Mouse (Mus musculus) CH12F3 (cell line): ENCODE results near the gene Ier2.
"Not testable (repeated sequence)": the region's sequence is repeated elsewhere in the genome, so short reads cannot be mapped to it uniquely, and the experiment has no call there.

Experiments
- in situ Hi-C: fragments of 300-500 bp; cut with MboI; formaldehyde crosslinking; loops from 2 replicates; pipeline ENCODE4 v1.14.3; 2020; ENCODE audit warnings: low sequenced_read_pairs

Gene Ier2

DNA sequence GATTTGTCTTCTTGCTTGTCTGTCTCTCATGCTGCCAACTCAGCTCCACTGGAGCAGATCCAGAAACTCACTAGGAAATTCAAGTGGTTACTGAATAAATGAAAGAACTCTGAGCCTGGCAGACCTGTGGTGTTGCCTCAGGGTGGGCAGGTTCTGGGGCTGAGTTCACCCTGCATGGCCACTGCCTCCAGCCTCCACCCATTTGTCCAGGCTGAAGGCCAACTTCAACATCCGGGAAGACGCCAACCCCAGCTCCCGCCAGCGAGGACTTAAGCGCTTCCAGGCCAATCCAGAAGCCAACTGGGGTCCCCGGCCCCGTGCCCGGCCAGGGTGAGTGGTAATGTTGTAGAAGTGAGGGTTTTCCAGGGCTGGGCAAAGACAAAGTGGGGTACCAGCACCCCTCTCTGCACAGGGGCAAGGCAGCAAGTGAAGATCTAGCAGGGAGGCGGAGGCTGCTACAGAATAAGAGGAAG, 36.3 kb upstream of the Ier2 start:
- in situ Hi-C loops: no loop called here

DNA sequence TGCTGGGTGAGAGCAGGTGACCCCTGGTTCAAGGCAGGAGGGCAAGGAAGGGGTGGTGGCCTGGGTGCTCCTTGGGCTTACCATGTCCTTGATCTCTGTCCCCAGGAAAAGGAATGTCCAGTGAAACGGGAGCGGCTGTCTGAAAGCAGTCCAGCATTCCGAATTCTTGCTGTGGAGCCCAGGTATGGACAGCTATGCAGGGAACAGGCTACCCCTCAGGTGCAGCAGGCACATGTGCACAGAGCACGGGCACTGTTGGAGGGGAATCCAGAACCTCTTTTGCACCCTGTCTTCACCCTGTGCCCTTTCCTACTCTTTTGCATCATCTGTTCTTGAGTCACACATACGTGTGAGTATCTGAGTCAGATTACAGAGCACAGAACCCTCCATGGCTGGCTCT, 35.6 kb upstream of the Ier2 start:
- in situ Hi-C loops: no loop called here

DNA sequence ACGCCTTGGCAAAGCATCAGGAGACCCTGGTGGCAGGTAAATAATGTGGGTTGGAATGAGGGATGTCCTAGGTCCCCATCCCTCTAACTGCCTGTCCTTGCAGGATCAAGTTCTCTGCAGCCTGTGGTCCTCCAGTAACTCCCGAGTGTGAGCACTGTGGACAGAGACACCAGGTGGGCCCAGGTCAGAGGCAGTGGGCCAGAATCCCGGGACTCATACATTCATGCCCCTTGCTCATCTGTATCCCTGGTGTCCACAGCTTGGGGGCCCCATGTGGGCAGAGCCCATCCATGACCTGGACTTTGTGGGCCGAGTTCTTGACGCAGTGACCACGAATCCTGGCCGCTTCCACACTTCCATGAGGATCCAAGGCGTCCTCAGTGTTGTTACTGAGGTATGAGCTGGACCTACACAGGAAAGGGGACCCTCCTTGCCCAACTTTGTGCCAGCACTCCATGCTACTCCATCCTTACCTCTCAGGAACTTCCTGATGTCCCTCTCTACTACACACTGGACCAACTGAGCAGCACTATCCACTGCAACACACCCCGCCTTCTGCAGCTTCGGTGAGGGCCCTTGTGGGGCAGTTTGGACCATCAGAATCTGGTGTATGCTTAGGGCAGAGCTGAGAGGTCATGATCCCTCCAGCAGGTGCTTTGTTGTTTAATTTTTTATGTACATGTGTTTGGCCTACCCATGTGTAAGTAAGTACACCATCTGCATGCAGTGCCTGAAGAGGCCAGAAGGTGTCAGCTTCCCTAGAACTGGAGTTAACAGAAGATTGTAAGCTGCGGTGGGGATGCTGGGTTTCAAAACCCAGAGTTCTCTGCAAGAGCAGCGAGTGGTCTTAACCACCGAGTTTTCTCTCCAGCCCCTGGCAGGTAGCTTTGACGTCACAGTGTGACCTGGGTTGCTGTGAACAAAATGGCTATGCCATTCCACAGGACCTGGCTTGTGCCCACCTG, 34.8 kb upstream of the Ier2 start:
- in situ Hi-C loops: no loop called here

DNA sequence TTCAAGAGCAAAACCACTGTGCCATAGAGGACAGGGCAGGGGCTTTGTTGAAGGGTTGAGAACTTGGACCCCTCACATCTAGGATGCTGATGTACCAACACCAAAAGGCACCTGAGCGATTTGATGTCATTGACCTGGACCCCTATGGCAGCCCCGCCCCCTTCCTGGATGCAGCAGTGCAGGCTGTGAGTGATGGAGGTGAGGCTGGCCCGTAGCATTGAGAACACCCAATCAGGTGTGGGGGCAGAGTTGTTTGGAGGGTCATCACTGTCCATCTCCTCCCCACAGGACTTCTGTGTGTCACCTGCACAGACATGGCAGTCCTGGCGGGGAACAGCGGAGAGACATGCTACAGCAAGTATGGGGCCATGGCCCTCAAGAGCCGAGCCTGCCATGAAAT, 32.5 kb upstream of the Ier2 start:
- in situ Hi-C loops: no loop called here

DNA sequence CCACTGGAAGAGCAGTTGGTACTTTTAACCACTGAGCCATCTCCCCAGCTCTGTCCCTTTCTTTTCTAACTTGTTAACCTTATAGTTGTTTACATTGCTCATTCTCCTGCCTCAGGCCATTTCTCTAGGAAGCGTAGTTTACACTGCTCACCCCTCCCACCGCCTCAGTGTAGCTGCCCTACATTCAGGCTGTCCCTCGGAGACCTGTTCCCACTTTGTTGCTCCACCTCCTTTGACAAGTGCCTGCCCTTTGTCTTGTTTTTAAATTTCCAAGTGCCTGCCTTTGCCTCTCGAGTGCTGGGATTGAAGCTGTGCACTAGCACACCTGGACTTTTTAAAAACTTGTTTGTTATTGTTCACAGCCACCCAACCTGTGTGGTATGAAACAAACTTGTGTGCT, 30.7 kb upstream of the Ier2 start:
- in situ Hi-C loops: no loop called here

DNA sequence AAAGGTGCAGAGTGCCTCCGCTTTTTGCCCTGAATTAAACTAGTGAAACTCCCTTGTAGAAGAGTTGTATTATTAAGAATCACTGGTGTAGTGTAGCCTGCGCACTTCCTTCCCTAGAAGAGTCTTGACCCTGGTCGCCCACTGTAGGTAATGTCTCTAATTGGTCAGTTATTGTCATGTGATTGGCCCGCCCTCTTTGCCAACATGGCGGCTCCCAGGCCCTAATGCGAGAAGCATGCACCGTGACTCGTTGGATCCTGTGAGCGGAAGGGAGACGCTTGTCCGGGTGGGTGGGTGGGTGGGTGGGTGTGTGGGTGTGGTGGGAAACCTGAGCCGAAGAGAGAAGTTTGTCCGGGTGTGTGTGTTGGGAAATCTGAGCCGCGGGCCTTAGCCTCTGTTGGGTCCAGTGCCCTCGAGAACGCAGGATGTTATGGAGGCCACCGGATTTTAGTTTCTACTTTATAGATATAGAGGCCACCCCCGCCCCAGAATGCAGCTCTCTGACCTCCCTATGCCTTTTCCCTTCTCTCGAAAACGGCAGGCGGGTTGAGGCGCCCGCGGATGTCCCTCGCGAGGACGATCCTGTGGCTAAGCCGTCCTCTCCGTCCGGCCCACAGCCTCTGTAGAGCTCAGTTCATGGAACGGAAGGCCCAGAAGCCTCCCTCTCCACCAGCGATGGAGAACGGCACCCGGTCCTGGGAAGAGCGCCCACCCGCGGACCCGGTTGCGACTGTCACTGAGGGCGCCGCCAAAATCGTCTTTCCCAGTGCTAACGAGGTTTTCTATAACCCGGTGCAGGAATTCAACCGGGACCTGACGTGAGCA, 26.7 kb upstream of the Ier2 start:
- in situ Hi-C loops: no loop called here

DNA sequence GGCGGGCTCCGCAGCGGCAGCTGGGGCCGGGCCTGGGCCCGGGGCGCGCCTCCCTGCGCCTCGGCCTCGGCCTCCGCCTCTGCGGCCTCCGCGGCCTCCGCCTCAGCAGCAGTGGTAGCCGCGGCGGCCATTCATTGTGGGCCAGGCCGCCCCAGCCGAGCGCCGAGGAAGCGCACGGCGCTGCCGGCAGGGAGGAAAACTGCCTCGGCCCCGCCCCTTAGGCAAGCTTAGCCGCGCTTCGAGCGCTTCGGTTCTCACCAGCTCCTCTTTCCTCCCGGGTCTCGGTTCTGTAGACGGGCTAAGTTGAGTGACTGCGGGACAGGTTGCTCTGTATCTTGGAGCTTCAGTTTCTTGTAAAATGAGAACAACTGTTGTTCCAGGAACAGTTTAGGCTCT, 25.1 kb upstream of the Ier2 start, which contains the start of gene Nacc1:
TSS of gene Nacc1 (minus strand) at position 158 of the 396 bp plus-strand sequence.
- in situ Hi-C loops: no loop called here

DNA sequence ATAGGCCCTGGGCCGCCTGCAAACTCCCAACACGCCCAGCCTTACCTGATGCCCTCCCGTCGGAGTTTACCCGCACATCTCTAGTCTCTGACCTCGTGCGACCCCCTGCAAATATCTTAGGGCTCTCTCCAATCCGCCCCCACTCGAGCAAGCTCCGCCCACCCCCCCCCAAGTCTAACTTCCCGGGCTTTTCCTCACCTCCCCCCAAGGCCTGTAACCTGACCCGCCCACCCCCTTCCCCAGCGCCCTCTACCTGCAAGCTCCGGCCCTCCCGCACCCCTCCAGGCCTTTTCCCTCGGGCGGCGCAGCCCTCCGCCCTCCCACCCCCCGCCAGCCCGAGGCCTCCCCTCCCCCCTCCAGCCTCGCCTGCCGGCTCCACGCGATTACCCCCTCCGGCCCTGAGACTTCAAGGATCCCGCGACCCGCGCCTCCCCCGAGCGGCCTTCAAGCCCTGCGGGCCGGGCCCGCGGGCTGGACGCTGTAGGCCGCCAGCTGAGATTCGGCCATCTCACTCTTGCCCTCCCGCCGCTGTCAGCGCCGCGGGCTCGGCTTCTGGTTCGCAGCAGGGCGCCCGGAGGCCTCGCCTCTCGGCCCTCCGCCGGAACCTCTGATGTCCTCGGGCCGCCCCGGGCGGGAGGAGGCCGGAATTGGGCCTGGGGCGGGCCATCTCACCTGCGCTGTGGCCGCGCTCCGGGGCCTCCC, 24.5 kb upstream of the Ier2 start:
- in situ Hi-C loops: no loop called here

DNA sequence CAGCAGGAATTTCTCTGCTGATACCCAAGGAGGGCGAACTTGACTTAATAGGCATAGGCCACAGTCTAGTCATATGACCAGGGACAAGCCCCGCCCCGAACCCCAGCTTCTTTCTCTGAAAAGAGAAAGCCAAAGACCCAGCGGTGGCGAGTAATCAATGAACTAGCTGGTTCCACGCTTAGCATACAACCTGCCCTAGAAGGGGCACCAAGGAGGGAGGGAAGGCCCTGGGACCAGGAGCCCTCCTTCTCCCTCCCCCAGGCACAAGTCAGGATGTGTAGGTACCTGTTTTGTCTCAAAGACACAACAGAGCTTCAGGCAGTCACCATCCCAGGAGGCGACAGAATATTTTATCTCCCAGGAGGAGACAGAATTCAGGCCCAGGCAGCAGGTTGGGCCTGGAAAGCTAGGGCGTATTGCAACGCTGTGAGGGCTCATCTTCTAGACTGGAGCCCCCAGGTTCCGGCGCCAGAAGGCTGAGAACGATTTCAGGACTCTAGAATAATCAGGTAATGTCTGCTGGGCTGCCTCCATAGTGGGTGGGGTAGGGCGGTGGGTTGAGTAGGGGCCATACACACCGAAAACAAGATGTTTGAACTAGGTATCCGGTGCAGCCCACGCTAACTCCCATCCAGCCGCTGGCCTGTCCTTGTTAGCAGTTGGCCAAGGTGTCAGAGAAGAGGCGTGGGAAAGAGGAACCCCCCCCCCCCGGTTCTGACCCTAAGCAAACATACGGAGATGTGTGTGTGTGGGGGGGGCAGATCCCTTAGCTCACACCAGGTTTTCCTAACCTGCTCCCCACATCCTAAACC, 23.7 kb upstream of the Ier2 start, which contains the start of gene Trmt1:
TSS of gene Trmt1 (plus strand) at position 117 of the 812 bp plus-strand sequence.
- in situ Hi-C loops: no loop called here

DNA sequence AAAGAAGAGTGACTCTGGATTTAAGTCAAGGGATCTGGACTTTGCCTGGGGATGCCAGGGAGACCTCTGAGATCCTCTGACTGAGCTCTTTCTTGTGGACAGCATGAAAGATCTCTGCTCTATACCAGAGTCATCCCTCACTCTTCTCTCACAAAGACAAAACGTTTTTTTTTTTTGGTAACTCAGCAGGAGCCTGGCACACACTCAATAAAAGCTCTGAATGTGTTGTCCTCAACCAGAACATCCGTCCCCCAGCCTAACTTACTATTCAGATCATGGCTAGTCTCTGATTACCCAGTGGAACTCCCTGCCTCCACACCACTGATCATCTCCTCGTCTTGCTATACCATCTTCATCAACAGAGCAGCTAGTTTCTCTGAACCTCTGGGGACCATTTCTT, 21.9 kb upstream of the Ier2 start:
- in situ Hi-C loops: no loop called here

DNA sequence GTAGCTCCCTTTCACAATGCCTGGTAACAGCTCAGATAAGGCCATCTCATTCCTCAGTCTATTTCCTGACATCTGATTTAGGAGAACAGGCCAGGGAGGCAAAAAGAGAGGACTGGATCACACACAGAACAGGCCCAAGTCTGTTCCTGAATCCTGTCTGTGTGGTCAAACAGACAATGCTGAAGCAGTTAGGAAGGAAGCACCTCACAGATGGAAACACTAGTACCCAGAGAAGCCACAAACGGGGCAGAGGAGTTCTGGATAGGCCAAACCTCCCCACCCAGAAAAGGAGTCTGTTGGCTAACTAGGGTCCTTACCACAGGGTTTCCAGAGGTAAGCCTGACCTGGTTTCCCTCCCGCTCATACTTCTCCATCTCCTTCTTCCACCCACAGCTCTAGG, 19.6 kb upstream of the Ier2 start:
- in situ Hi-C loops: no loop called here

DNA sequence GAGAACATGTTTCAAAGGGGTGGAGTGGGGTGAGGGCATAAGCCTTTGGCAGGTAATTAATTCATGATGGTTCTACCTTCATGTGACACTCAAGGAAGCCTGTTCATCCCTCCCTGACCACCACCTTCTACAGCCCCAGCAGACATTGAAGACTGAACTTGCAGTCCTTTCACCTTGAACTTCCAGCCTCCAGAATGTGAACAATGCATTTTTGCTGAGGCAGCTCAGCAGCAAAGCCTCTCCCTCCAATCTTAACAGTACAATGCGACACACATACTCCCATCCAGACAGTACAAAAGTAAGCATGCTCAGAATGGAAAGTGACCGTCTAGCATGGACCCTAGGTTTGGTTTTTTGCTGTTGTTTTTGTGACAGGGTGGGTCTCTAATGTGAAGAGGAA, 18.8 kb upstream of the Ier2 start:
- in situ Hi-C loops: no loop called here

DNA sequence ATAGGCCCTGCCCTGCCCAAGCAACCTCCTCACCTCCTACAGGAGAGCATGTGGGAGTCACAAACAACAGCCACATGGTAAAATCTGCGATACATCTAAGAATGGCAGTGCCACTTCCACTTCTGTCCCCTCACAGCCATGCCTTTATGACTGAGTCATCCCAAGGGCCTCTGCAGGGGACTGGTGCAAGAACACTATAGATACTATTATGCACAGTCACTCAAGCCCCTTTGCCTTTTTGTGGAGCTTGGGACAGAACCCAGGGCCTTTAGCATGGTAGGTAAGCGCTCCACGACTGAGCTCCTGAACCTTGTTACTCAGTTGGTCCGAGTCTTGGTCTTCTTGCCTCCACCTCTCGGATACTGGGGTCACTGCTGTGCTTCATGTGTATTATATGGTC, 14.7 kb upstream of the Ier2 start:
- in situ Hi-C loops: no loop called here

DNA sequence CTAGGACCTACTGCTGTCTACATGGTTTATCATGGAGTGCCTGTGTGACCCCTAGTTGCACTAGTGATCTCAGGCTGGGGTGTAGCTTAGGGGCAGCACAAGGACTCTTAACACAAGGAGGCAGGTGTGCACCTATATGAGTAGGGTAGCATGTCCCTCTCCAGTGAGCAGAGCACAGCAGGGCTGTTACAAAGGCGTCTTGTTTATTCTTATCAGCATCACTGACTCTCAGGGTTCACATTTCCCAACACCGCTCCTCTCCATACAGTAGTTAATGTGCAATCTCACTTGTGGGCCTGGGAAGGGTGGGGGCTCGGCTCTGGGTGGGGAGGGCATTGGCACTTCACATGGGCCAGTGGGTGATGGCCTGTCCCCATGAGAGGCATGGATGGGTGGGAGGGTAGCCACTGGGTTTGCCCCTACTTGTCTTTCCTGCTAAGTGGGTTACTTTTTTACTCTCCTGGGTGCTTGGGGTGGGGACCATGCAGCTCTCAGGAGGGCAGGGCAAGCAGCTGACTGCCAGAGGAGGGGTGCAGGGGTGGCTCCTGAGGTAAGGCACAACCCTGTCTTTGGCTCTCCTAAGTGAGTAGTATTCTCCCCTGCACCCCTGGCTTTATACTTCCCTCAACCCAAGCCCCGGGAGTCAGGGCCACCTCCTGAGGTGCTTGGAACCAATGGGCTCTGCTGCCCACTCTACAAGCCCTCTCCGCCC, 7.8 kb upstream of the Ier2 start:
- in situ Hi-C loops: not testable (repeated sequence)

DNA sequence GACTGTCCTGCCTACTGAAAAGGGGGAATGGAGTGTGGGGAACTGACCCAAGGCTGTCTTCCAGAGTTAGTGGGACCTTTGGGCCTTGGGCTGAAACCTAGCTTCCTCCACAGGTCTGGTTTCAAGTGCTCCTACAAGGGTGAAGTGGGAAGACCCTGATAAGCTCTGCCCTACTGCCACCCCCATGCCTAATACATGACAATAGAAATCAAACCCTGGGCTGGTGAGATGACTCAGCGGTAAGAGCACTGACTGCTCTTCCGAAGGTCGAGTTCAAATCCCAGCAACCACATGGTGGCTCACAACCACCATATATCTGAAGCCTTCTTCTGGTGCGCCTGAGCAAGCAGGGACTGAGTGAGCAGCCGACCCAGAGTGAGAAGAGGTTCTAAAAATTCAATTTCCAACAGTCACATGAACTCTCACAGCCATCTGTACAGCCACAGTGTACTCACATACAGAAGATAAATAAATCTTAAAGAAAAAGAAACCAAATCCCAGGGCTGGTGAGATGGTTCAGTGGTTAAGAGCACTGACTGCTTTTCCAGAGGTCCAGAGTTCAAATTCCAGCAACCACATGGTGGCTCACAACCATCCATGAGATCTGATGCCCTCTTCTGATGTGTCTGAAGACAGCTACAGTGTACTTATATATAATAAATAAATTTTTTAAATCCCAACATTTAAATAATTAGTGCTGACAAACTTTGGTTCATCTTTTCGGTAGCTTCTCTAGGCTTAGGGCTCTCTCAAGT, 6.3 kb upstream of the Ier2 start:
- in situ Hi-C loops: no loop called here

DNA sequence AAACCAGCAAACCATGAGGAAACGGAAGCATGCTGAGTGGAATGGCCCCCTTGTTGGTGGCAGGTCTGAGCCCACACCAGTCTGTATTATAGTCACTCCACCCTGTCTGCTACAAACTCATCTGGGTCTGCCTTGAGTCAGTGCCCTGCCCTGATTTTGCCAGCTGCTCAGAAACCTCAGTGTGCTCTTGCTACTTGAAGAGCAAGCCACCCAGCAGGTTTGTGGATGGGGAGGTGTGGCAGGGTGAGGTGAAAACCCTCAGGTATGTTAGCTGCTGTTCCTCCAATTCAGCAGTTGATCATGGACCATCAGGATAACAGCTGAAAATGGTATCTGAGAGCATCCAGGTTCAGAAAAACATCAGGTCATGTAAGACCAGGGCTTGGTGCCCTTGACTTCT, 5.4 kb upstream of the Ier2 start:
- in situ Hi-C loops: no loop called here

DNA sequence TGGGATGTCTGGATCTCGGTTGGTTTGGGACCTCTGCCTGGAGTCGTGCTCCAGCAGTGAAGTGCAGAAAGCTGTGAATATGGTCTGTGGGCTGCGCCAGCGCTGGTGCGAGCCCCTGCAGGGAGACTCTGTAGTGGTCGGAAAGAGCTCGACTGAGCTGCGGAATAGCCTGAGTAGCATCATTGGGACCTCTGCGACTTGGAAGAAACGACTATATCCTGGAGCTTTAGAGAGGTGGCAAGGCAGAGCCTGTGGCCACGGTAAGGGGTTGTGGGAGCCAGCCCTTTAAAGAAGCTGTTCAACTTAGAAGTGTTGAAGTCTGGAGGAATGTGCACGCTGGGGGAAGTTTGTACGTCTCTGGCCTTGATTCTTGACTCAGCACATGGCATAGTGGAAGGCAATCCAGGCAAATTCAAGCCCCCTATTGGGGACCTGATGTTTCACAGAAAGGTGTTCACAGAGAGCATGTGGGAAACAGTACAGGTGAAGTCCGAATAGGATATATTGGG, 2.8 kb upstream of the Ier2 start:
- in situ Hi-C loops: no loop called here

DNA sequence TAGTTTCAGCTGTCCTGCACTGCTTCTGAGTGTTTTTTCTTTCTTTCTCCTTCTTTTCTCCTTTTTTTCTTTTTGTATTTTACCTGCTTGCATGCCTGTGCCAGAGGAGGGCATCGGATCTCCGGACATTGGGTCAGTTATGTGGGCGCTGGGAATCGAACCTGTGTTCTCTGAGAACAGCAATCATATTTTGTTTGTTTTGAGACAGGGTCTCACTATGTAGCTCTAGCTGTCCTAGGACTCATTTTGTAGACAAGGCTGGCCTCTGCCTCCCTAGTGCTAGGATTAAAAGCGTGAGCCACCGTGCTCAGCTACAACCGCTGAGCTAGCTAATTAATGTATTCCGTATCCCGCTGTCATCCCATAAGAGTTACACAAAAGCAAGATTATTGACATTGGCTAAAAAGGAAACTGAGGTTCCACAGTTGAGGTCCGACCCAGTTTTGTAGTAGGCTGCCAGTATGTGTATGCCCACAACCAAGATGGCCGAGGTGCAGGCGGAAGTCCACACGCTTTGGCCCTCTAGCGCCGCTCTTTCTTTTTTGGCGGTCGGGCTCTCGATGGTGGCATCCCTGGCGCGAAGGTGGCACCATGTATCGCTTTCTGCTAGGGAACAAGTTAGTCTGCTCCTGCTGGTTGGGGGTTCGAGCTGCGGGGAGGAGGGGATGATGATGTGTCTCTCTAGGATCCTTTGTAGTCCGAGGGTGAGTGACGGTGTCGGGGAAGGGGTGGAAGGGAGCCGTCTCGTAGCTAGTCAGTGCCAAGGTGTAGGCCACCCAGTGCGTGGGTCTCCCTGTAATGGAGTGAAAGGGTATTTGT, 2.1 kb upstream of the Ier2 start:
- in situ Hi-C loops: no loop called here
